Mouse (Mus musculus) Patski (cell line): ENCODE results near the gene Def6. TPM values are rescaled to one million over a fixed set of nuclear protein-coding genes. Genes with fewer than 3 reads are reported as not detected.

Experiments used
- ATAC-seq: fragments of 100-300 bp; one replicate; pipeline ENCODE4 v1.8.0; 2021
- CTCF ChIA-PET: fragments of 350-600 bp; sonication (Branson Sonifier 250); formaldehyde crosslinking; loops from one replicate; lab custom pipeline; 2022; ENCODE audit warnings: inconsistent platforms; lab: Charles Lee
- POLR2A ChIA-PET: fragments of 350-600 bp; sonication (Branson Sonifier 250); formaldehyde crosslinking; loops from one replicate; lab custom pipeline; 2022; ENCODE audit warnings: antibody characterized with exemption, inconsistent platforms; lab: Charles Lee
- DNase-seq: peaks from one replicate; pipeline ENCODE4 v3.0.0-alpha.2; 2011; ENCODE audit warnings: low read depth, low spot score
- H3K27me3 ChIP-seq: fragments of 371-371 bp; one replicate; pipeline ENCODE4 v1.5.1; 2021
- CTCF ChIP-seq: fragments of 100-300 bp; IDR thresholded peaks from one replicate; pipeline ENCODE4 v1.5.1; 2021
- in situ Hi-C: fragments of 300-500 bp; cut with MboI; formaldehyde crosslinking; loops from 3 replicates; pipeline ENCODE4 v1.11.1; 2018; ENCODE audit warnings: low pct_unique_long_range_greater_than_20kb, mixed read lengths
- polyA plus RNA-seq: library from polyadenylated mRNA; unstranded; gene quantifications from one replicate; pipeline ENCODE4 v1.2.3, GENCODE M21; 2021

The Def6 gene
- polyA plus RNA-seq, 1 experiment from 2014 or later, result 1.4 TPM

DNA sequence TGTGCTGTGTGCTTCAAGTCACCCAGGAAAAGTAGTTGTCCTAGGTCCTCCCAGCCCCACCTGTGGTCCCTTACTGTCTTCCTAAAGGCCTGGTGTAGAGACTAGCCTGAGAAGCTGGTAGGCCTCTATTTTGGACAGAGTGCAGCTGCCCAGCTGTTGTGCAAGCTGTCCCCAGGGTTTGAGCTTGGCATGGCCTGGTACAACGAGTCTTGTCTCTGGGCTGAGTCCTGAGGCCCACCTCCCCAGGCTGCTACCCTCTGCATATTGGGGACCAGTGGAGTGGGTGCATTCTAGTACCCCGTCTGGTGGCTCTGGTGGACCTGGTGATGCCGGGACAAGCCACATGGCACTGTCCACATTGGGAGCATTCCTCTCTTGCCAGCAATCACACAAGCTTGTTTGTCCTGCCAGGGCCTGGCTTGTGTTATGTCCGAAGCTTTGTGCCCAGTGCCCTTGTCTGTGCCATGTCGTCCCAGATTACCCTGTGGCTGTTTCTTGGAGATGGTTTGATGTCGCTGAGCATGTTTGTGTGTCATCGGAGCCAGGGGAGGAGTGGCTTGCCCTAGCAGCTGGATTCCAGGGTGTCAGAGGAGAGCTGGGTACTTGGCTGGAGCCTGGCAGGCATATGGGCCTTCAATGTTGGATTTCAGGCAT lies 28.5 kb downstream of the Def6 start:
- CTCF ChIA-PET, result interaction anchor here (1.4 to 1.9 kb wide), 2 partner anchors 10 to 73 kb away, joined by 3 to 13 read pairs; no protein-coding TSS in a partner anchor
- no peaks in the 10 kb centered on the region for H3K27me3 ChIP-seq
- DNase-seq (no peak), ATAC-seq (no peak)
- POLR2A ChIA-PET, result no interaction called here
- in situ Hi-C loops, result no loop called here
- TF ChIP-seq CTCF, result no peak

DNA sequence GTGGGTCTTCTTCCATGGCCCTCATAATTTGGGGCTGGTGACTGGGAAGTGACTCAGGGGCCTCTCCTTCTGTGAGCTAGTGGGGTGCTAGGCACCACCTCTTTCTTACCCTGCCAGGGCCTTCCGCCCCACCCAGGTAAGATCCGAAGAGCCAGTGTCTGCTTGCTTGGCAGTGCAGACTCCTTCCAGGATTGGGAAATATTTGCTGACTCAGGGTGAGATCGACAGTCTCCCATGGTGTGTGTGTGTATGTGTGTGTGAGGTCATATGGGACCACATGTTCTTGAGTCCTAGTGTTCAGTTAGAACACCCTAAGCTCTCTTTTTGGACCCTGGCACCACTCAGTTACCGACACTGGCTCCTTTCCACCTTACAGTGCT lies 29.0 kb downstream of the Def6 start:
- in situ Hi-C loops, result no loop called here
- no peak for DNase-seq
- ATAC-seq, result no peak
- ChIA-PET CTCF (interaction anchor here (1.4 to 1.9 kb wide), 2 partner anchors 11 to 73 kb away, joined by 3 to 13 read pairs; no protein-coding TSS in a partner anchor), POLR2A (no interaction called here)
- H3K27me3 ChIP-seq, result no peaks in the 10 kb centered on the region
- no peak for TF ChIP-seq CTCF

DNA sequence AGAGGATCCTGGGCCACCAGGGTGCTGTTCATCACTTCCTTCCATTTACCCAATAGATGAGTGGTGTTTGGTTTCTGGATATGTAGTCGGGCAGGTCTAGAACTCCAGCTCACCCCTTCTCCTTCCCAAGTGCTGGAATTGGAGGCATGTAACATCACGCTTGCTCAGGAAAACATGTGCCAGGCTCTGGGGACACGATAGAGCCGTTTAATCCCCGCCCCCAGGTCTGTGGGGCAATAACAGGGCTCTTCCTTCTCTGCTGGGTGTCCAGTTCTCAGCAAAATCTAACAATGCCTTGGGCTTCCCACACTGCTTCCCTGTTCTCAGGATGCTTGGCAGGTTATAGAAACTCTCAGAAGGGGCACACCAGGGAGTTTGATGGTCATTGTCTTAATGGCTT lies 29.8 kb downstream of the Def6 start:
- TF ChIP-seq CTCF, result no peak
- ATAC-seq (no peak), DNase-seq (no peak)
- H3K27me3 ChIP-seq, result no peaks in the 10 kb centered on the region
- CTCF ChIA-PET, result no interaction called here
- in situ Hi-C loops, result no loop called here
- POLR2A ChIA-PET, result no interaction called here

DNA sequence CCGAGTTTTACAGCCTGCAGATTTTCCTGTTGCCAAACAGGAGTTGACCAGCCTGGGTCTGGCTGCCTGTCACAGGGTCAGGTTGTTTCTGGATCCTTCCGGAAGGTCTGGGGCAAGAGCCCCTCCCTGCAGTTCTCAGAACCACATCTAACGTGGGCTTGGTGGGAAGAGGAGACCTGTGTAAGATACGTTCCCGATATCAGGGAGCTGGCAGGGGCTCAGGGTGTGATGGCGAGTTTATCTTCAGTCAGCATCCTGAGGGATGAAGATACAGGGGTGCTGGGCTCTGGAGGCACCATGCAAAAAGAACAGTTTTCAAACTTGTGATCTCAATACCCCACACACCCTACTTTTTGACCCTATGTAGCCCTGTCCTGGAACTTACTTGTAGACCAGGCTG lies 30.3 kb downstream of the Def6 start:
- POLR2A ChIA-PET, result no interaction called here
- no peak for DNase-seq
- no peak for TF ChIP-seq CTCF
- in situ Hi-C loops, result no loop called here
- H3K27me3 ChIP-seq, result no peaks in the 10 kb centered on the region
- CTCF ChIA-PET, result interaction anchor here (1.4 kb wide), 1 partner anchor 12 kb away, joined by 4 read pairs; no protein-coding TSS in a partner anchor
- ATAC-seq, result no peak

DNA sequence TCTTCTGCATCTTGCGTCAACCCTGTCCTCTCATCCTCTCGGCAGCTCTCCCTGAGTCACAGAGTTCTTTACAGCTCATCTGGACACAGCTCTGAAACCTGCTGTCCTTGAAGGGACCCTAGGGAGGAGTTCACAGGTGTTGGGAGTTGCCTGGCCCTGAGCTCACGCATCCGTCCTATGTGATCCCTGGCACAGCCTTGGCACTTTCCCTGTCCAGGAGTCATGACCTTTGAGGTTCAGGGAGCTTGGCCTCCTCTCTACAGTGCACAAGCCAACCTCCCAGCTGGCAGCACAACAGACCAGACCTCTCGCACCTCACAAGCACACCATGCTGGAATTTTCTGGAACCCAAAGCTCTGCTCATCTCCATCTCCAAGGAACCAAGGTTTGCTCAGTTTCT lies 33.3 kb downstream of the Def6 start:
- H3K27me3 ChIP-seq, result no peaks in the 10 kb centered on the region
- TF ChIP-seq CTCF, result no peak
- in situ Hi-C loops, result no loop called here
- CTCF ChIA-PET, result interaction anchor here (0.9 kb wide), 1 partner anchor 15 kb away, joined by 3 read pairs; no protein-coding TSS in a partner anchor
- ATAC-seq (no peak), DNase-seq (no peak)
- POLR2A ChIA-PET, result interaction anchor here (0.5 kb wide), 1 partner anchor 326 kb away, joined by 3 read pairs; no protein-coding TSS in a partner anchor

DNA sequence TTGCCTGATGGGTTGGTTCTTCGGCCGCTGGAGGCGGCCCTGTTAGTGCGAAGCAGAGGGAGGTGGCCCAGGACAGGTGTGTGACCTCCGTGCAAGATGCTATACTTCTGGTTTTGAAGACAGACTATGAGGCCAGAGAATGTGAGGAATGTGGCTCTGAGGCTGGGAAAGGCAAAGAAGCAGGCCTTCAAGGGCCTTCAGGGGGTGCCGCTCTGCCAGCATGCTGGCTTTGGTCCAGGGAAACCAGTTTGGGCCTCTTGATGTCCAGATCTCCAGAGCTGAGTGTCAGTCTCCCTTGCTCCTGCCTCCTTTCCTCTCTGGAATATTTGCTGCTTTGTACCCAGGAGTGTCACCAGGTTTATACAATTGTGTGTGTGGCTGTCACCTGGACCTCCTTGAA lies 34.7 kb downstream of the Def6 start:
- H3K27me3 ChIP-seq, result no peaks in the 10 kb centered on the region
- no peak for DNase-seq
- ATAC-seq, result peak; percentile 46
- no peak for TF ChIP-seq CTCF
- in situ Hi-C loops, result no loop called here
- CTCF ChIA-PET, result no interaction called here
- POLR2A ChIA-PET, result no interaction called here

DNA sequence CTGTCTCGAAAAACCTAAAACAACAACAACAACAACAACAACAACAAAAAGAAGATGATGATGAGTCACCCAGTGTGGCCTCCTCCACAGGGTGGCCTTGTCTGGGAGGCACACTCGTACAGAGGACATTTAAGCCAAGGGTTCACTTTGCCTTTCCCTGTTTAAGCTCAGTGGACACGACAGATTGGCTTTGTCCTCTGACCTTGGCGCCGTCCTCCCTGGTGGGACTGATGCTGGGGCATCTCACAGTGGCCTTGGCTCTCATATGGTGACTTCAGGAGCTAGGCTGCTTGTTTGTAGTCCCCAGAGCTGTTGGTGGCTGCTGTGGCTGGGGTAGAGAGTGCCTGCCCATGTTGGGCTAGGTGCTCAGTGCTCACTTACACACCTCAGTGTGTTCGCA lies 36.6 kb downstream of the Def6 start:
- ChIA-PET CTCF (interaction anchor here (1.0 kb wide), 1 partner anchor 18 kb away, joined by 4 read pairs; no protein-coding TSS in a partner anchor), POLR2A (no interaction called here)
- no peak for DNase-seq
- in situ Hi-C loops, result no loop called here
- H3K27me3 ChIP-seq, result no peaks in the 10 kb centered on the region
- TF ChIP-seq CTCF, result no peak
- ATAC-seq, result no peak

DNA sequence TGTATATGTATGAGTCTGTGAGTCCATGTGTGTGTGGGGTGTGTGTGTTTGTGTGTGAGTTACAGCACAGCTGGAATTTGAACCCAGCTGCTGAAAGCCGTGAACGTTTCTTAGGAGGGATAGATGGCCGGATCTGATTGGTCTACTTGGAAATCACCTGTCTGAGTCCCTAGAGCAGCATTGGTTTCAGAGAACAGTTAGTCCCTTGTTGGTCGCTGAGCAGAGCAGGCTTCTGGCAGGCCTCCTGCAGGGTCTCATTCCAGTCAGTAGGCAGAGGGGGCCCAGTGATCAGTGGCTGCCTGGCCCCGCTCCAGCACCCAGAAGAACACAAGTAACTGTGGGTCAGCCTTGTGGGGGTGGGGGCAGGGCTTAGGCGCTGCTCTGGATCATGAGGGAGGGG lies 37.1 kb downstream of the Def6 start:
- H3K27me3 ChIP-seq, result no peaks in the 10 kb centered on the region
- DNase-seq (no peak), ATAC-seq (no peak)
- in situ Hi-C loops, result no loop called here
- ChIA-PET POLR2A (no interaction called here), CTCF (no interaction called here)
- no peak for TF ChIP-seq CTCF

DNA sequence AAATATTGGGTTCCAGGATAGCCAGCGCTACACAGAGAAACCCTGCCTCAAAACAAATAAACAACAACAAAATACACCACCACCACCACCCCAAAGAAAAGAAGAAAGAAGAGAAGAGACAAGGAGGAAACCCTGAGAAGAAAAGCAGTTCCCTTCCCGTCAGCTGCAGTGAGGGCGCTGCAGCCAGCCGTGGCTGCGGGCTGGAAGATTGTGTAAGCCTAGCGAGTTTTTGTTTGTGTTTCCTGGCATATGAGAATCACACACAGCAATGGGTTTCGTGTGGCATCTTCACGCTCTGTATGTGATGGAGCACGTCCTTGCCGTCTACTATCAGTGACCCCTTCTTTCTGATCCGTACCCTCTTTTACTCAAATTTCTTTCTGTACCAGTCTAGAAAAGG lies 39.1 kb downstream of the Def6 start:
- CTCF ChIA-PET, result interaction anchor here (1.8 kb wide), 1 partner anchor 21 kb away, joined by 4 read pairs; no protein-coding TSS in a partner anchor
- no peaks in the 10 kb centered on the region for H3K27me3 ChIP-seq
- DNase-seq (no peak), ATAC-seq (no peak)
- TF ChIP-seq CTCF, result no peak
- POLR2A ChIA-PET, result interaction anchor here (0.6 to 0.9 kb wide), 2 partner anchors 21 to 47 kb away, joined by 5 to 10 read pairs; no protein-coding TSS in a partner anchor
- in situ Hi-C loops, result no loop called here

DNA sequence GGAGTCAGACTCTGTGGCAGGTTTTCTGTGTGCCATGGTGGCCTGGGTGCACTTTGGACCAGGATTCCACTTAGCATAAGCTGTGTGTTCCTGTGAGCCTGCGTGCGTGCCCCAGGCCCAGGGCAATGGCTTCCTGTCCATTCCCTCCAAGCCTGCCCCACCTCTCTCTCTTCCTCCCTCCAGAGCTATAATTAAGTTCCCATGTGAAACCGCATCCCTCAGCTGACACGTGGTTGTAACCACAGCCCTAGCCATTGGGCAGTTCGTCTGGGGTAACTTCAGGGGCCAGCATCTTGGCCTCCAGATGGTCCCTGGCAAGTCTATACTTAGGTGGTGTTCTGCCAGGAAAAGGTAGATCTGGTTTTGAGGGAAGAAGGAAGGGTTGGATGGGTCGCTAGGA lies 40.0 kb downstream of the Def6 start:
- ChIA-PET POLR2A (interaction anchor here (0.6 kb wide), 1 partner anchor 20 kb away, joined by 10 read pairs; no protein-coding TSS in a partner anchor), CTCF (interaction anchor here (1.8 kb wide), 1 partner anchor 22 kb away, joined by 4 read pairs; no protein-coding TSS in a partner anchor)
- ATAC-seq (no peak), DNase-seq (no peak)
- TF ChIP-seq CTCF, result no peak
- in situ Hi-C loops, result no loop called here
- no peaks in the 10 kb centered on the region for H3K27me3 ChIP-seq

DNA sequence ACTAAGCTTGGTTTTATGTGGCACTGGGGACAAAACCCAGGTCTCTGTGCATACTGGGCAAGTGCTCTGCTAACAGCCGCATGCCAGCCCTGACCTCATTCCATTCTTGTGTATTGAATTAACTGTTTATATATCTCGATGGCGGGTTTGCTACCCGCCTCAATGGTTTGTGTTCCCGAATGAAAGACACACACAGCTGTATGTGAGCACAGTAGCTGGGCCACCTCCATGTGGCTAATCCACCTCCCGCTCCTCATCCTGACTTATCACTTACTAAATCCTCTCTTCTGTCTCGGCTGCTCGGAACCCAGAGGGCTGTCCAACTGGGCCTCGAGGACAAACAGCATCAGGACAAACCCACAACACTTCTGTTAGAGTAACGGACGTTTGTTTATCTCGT lies 41.5 kb downstream of the Def6 start:
- ATAC-seq (no peak), DNase-seq (no peak)
- ChIA-PET CTCF (interaction anchor here (1.1 to 1.3 kb wide), 2 partner anchors 14 to 23 kb away, joined by 3 read pairs; no protein-coding TSS in a partner anchor), POLR2A (interaction anchor here (0.6 kb wide), 1 partner anchor 14 kb away, joined by 3 read pairs; no protein-coding TSS in a partner anchor)
- no peak for TF ChIP-seq CTCF
- in situ Hi-C loops, result no loop called here
- H3K27me3 ChIP-seq, result no peaks in the 10 kb centered on the region
